Mouse (Mus musculus) neural tube, embryonic 10.5 days (tissue): ENCODE measurements around the gene Col20a1.

Experiments
- DNase-seq: peaks from one replicate; pipeline ENCODE4 v3.0.0-alpha.2; 2017; ENCODE audit warnings: low spot score; ENCODE audit errors: extremely low spot score

The Col20a1 gene

GRCm38 (mm10) chr2:180986449-180986848 is at the start of gene Col20a1:
Col20a1 (plus strand) TSS chr2:180986535.
- DNase-seq, result no peak

DNA sequence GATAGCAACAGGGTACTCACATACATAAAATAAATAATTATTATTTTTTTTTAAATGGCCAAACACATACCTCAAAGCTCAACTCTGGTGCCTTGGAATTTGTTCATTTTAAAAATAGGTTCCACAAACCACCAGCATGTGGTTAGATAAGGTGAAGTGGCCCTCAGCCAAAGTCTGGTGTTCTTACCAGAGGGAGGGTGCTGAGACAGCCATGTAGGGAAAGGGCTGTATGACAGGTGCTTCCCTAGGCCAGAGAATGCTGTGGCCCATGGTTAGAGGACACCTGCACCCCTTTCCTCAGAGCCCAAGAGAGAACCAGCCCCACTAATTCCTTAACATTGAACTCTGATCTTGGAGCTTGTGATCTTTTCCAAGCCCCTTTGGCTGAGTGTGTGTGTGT is 46.1 kb upstream of the Col20a1 start:
- DNase-seq, result no peak

GRCm38 (mm10) chr2:180941869-180942268 is 44.5 kb upstream of the Col20a1 start:
- DNase-seq, result no peak

DNA sequence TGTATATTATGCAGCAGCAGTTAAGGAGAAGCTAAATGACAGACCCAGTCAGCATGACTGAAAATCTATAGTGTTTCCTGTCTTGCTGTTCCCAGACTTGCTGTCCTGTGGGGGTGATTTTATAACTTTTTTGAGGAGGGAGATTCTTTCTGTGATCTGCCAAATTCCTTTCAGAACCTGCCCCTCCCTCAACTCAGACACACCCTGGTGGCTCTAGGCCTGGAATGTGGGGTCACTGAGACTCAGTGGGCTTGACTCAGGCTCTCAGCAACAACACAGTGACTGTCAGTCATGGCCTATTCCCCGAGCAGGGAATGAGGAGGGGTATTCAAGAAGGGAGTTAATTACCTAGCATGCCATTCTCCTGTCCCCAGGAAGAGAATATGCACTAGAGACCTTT is 36.4 kb upstream of the Col20a1 start:
- DNase-seq, result no peak

DNA sequence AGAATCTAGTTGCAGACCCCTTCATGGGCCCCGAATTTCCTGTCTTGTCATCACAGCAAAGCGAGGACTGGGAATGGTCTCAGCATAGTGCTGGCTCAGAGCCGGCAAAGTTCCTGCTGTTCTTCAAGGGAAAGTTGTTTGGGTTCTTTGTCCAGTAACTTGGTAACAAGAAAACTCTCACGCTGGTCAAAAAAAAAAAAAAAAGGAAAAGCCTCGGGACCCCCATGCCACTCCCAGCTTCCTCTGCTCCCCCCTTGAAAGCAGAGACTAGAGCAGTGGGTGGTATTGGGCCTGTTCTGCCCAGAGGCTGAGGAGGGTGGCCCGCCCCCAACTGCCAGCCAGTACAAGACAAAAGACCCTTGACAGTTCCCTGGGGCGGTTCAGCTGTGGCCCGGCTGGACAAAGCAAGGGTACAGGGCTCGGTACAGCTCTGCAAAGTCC is 33.6 kb upstream of the Col20a1 start:
- DNase-seq, result no peak

DNA sequence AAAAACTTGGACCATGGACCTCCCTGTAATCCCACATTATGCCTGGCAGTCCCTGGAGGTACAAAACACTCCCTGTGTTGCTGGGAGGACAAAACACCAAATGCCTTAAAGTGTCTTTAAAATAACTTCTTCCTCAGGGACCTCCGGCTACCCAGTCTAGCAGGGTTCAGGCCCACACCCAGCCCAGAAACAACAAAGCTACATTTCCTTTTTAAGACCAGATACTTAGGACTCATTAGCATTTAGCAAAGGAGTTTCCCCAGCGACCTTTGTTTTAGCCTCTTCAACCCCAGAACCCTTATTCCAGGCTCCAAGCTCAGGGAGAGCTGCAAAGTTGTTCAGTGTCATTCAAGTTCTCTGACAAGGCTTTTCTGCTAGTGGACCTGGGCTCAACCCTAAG is 32.7 kb upstream of the Col20a1 start:
- no peak for DNase-seq

GRCm38 (mm10) chr2:180954061-180955047 is 32.0 kb upstream of the Col20a1 start, which contains the start of gene Nkain4:
Nkain4 (minus strand) TSS chr2:180954699.
- DNase-seq, result peak; percentile 80

GRCm38 (mm10) chr2:180959605-180960004 is 26.7 kb upstream of the Col20a1 start:
- DNase-seq, result no peak

DNA sequence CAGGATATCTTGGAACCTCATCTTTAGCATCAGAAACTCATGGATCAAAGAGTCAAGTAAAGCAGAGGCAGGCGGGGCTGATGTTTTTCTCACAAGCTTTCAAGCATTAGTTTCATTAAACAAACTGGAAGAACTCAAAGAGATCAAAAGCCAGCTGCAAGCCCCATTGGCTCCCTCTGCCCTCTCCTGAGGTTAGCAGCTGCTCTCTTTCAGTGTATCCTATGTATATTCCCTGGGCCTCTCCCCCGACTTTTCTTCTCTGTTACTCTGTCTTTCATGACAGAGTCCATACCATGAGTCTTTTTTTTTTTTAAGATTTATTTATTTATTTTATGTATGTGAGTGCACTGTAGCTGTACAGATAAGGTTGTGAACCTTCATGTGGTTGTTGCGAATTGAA is 26.1 kb upstream of the Col20a1 start:
- DNase-seq, result no peak

- no peak for DNase-seq
These were observed 23.6 kb upstream of the Col20a1 start for GRCm38 (mm10) chr2:180962616-180963308.

- DNase-seq, result peak; percentile 78
These were observed 22.4 kb upstream of the Col20a1 start for GRCm38 (mm10) chr2:180963956-180964355.

GRCm38 (mm10) chr2:180966092-180966882 is 20.0 kb upstream of the Col20a1 start:
- no peak for DNase-seq

DNA sequence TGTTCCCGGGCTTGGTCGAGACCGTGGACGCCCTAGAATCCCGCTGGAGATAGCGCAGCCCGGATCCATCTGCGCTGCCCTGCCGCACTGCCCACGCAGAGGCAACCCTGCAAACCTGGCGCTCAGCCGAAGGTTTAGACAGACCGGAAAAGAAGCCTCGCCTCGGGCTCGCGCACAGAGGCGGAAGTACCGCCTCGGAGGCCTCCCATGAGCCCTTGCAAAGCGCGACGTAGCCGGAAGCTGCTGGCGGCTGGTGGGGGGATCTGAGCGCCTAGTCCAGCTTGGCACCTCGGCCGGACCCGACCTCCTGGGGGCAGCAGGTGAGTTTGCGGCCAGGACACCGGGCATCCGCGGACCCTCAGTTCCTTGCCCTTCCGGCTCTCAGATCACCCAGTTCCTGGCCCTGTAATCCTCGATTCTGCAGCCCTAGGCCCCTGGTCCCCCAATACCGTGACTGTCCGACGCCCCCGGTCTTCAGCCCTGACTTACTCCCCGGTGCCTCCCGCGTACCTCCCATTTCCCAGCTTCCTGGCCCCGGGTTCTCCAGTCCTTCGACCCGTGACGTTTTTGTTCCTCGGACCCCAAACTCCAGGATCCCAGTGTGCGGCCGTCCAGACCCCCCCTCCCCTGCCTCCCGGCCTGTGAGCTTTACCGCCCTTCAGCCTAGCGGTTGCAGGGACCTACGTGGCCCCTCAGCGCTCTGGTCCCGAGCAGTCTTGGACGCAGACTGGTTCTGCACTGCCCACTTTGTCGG is 19.1 kb upstream of the Col20a1 start, which contains the start of gene Arfgap1:
TSS of gene Arfgap1 (plus strand) at position 216 of the 754 bp plus-strand sequence.
- peak; percentile 87 for DNase-seq

- no peak for DNase-seq
These were observed 5.2 kb upstream of the Col20a1 start for GRCm38 (mm10) chr2:180981133-180981532.

GRCm38 (mm10) chr2:180985635-180986034 is 700 bp upstream of the Col20a1 start:
- DNase-seq, result no peak

DNA sequence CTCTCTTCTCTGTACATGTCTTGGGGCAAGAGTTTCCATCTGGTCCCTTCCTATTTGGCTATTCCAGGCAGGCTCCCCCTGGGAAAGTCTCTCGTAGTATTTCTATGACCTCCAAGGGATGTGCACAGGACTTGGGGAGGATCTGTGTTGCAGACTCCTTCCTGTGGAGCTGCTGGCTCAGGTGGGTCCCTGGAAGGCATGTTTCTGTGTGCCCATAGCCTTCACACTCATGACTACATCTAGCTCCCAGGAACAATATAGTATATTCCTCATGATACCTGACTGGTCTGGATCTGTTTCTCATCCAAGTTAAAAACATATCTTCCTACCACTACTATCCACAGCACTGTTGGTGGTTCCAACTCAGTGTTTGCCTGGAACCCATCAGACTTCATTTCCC is 666 bp downstream of the Col20a1 start:
- DNase-seq, result no peak

DNA sequence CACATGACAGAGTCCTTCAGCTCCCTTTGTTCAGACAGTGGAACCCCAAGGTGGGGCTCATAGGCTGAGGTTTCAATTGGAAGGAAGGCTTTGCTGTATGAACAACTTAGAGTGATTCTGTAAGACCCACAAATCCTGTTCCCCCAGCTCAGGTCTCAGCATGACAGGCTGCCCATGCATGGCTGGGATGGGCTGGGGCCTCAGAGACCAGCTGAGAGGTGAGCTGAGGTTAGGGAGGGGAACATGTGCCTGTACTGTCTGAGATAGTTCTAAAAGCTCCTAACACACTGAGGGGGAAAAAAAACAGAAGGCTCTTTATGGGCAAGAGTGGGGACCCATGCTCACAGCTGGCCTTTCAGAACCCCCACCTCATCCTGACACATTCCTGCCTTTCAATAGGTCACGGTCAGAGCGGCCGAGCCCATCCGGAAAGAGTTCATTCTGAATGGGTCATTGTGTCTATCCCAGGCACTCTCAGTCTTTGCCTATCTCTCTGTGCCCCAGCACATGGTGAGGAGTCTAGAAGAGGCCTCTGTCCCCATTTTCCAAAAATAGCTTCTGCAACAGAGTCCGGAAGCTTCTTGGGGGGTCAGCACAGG is 1.2 kb downstream of the Col20a1 start:
- DNase-seq, result no peak

DNA sequence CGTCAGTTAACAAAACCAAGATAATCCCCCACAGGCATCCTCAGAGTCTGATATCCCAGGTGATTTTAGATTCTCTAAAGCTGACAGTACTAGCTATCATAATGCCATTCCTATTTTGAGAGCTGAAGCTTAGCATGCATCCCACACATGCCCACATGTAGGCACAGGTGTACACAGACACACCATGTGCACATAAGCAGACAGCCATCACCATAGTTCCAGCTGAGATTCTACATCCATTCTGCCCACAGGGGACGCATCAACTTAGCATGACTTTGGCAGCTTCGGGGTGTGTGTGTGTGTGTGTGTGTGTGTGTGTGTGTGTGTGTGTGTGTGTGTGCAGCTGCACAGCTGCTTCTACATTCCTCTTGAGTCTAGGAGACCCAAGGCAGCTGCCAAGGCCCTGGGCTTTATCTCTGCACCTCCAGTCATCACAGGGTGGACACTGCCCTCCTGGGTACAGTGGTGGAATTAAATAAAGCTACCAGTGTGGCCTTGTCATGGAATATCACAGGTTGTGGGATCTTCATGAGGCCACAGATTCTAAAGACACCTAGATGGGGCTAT is 2.1 kb downstream of the Col20a1 start:
- no peak for DNase-seq

DNA sequence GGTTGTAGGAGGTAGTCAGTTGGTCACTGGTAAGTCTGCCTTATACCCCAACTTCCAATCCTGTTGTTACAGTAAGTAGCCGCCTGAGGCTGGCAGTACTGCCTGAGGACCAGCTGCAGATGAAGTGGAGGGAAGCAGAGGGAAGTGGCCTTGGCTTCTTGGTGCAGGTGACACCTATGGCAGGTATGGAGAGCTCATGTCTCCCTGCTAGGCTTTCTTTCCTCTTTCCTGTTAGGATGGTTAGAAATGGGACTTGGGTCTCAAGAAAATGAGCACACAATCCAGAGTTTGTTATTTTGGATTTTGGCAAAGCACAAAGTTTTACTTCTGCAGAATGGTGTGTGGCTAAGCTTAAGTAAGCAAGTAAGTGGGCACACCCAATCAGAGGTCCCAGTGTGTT is 2.6 kb downstream of the Col20a1 start:
- no peak for DNase-seq

DNA sequence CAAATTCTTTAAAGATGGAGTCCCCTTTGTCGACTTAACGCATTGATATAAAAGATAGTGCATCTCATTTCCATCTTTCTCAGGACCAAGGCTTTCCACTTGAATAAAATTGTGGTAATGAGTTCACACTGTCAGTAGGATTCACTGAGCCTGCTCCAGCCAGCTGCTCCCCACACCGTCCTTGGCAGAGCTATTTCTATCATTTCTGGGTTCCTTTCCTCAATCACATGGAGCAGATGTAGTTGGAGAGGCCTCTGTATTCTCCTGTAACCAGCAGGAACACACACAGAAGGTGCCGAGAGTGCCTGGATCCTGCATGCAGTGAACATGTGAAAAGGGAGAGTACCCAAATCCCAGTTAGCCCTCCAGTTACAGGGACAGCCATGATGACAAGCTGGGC is 4.0 kb downstream of the Col20a1 start:
- DNase-seq, result no peak
